Mouse (Mus musculus) inflammation-experienced regulatory T-cells, adult 16 weeks (primary cell): ENCODE measurements around the gene Pgm5. TPM values are rescaled to one million over a fixed set of nuclear protein-coding genes. Genes with fewer than 3 reads are reported as not detected.

Source experiments
- polyA plus RNA-seq: library from polyadenylated mRNA; unstranded; fragments of 100-300 nt; shearing (Covaris generic); gene quantifications from one replicate; pipeline ENCODE4 v1.2.1, GENCODE M21; 2017

Pgm5 gene
- polyA plus RNA-seq, result not detected

GRCm38 (mm10) chr19:24861612-24862451 is at the start of gene Pgm5:
TSS of gene Pgm5 (minus strand) at chr19:24861855.

GRCm38 (mm10) chr19:24900581-24901220 is 39.0 kb upstream of the Pgm5 start, which contains the start of gene Foxd4:
TSS of gene Foxd4 (minus strand) at chr19:24901197.

GRCm38 (mm10) chr19:24875129-24875870 is 13.6 kb upstream of the Pgm5 start, which contains the start of gene Gm10053:
TSS of gene Gm10053 (plus strand) at chr19:24875686.

GRCm38 (mm10) chr19:24673762-24674161 is 187.9 kb downstream of the Pgm5 start, which contains the start of gene Tmem252:
TSS of gene Tmem252 (plus strand) at chr19:24674008.

Other genes starting within 250 kb of the Pgm5 start
- gene Tmem252, start 187.8 kb downstream of the Pgm5 start, polyA plus RNA-seq, result not detected
- gene Gm10053, start 13.8 kb upstream of the Pgm5 start, polyA plus RNA-seq, result 183 TPM
- not detected for gene Foxd4, start 39.3 kb upstream of the Pgm5 start, polyA plus RNA-seq
- gene Cbwd1, start 99.8 kb upstream of the Pgm5 start, polyA plus RNA-seq, result 19.2 TPM
- 212 TPM for gene Dock8, start 137.7 kb upstream of the Pgm5 start, polyA plus RNA-seq